Mouse (Mus musculus) induced T-regulatory cell, adult 2 months (primary cell): ENCODE measurements around the gene Poln.
A peak's percentile ranks its signal among the peaks of the same experiment; 100 is the strongest.

Source experiments
- DNase-seq: peaks from one replicate; pipeline ENCODE4 v3.0.0-alpha.2; 2012; ENCODE audit warnings: low read depth

Gene Poln

DNA sequence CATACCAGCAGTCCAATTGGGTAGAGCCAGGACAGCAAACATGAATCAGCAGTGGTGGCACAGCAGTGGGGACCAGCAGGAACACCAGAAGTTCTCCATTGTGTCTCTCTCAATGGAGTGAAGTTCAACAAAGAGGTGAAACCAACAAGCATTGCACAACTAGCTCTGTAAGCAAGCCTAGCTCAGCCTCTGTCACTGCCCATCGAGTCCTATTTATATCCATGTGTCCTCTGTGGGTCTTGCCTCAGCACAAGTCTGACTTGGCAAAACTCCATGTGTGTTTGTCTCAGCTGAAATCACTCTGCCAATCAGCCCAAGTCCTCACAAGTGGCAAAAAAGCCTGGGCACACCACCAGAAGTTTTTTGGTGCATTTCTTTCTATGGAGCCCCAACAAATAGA, 63.6 kb downstream of the Poln start:
- no peak for DNase-seq

GRCm38 (mm10) chr5:34097333-34097732, 71.9 kb downstream of the Poln start:
- peak; percentile 75 for DNase-seq

DNA sequence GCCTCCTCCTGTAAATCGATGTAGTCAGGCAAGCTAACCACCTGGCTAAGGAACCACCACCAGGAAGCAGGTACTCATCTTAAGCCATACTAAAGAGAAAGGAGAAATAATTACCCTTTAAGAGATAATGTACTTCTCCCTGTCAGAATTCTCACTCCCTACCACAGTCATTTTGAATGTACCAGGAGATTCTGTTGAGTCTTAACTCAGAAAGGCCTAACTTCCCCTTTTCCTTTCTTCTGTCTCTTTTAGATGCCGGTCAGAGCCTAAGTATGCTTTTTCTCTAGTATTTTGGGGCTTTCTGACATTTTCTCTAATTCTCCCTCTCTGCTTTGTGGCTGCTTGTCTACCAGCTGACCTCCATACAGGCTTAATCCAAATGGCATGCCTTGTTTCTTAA, 76.2 kb downstream of the Poln start:
- DNase-seq, result no peak

- no peak for DNase-seq
Measured at GRCm38 (mm10) chr5:34032520-34032919, 136.7 kb downstream of the Poln start.

DNA sequence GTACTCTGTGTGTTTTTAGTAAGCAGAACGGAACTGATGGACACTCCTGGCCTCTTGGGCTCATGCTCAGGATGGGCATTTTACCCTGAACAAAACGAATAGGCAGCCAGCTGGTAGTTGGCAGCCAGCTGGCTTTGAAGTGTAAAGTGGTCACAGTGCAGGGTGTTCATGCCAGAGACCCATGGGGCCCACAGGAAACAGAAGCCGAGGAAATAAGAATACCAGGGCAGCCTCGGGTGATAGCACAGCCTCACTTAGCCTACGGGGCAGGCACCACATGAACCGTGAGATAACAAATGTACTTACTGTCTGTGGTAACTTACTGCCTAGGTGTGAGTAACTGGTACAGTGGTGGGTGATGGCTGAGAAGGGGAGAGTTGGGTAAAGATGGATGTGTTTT, 138.2 kb downstream of the Poln start:
- no peak for DNase-seq

- DNase-seq, result no peak
Measured at GRCm38 (mm10) chr5:34030101-34030500, 139.1 kb downstream of the Poln start.

- no peak for DNase-seq
Measured at GRCm38 (mm10) chr5:34018968-34019367, 150.3 kb downstream of the Poln start.

DNA sequence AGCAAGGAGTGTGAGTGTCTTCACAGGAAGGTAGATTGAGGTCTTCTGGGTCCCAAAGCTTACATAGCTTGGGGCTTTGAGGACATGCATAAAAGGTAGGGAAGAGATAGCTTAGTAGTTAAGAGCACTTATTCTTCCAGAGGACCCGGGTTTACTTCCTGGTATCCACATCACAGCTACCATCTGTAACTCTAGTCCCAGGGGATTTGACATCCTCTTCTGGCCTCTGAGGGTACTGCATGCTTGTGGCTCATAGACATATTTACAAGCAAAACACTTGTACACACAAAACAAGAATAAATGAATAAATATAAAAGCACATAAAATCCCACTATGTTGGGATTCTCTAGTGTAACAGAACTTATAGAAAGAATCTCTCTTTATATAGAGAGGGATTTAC, 154.6 kb downstream of the Poln start:
- DNase-seq, result no peak

DNA sequence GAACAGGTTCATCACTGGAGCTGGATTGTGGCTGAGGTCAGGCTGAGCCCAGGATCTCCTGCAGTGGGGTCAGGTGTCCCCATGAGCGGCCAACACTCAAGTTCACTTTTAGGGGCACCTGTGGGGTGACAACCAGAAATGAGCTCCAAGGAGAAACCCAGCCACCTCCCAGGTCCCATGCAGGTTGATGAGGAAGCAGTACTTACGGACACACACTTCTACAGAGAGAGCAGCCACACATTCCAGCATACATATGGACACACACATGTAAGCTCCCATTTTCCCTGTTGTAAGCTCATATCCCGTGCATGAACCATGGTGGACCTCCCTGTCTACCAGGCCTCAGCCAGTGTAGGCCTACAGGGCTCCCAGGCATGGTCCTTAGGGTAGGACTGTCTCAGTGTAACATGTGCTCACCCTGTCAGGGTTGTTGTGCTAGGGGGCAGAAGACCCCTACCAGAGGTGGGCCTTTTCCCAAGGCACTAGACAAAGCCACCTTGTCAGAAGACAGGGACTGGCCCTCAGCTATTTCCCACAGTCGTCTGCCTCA, 161.8 kb downstream of the Poln start:
- DNase-seq, result no peak

DNA sequence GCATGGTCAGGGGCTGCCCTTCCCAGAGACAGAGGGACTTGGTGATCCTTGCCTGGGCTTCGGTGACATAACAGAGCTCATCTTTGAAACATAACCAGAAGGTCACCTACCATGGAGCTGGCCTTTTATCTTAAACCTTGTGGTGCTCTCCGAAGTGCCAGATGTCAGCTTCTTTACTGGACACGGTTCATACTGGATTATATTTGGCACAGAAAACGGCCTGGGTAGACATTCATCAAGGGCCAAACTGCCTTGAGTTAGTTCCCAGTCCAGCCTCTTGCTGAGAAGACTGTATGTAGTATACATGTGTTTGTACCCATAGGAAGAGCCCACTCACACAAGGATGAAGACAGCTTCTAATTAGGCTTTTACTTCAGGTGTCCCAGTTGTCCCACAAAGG, 162.4 kb downstream of the Poln start:
- DNase-seq, result no peak

- no peak for DNase-seq
Measured at GRCm38 (mm10) chr5:34004618-34005017, 164.6 kb downstream of the Poln start.

GRCm38 (mm10) chr5:34002636-34003035, 166.6 kb downstream of the Poln start:
- DNase-seq, result no peak

- DNase-seq, result no peak
Measured at GRCm38 (mm10) chr5:34001401-34001800, 167.8 kb downstream of the Poln start.

GRCm38 (mm10) chr5:34000809-34001208, 168.4 kb downstream of the Poln start:
- no peak for DNase-seq

DNA sequence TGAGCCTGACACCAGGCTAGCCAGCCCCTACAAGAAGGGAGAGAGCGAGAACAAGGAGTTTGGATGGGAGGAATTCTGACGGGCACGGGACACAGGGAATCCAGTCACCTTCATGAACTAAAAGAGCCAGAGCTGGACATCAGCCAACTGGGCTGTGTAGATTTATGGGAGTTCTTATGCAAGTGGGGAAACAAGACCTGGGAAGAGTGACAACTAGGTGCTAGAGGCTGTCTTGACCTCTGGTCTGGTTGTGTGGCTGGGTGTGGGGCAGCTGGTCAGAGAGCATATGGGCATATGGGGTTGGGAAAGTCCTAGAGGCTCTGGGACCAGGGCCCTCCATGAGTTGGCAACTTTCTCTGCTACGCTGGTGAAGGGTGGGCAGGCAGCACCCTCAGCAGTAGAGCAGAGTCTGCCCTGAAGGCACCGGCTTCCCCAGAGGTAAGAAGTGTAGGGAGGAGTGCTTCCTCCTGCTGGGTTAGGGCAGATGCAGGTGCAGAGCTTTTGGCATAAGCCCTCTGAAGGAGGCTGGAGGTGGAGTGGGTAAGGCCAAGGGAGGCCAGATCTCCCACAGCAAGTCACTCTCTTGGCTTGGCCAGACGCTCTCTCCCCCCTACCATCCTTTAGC, 169.7 kb downstream of the Poln start:
- DNase-seq, result no peak

DNA sequence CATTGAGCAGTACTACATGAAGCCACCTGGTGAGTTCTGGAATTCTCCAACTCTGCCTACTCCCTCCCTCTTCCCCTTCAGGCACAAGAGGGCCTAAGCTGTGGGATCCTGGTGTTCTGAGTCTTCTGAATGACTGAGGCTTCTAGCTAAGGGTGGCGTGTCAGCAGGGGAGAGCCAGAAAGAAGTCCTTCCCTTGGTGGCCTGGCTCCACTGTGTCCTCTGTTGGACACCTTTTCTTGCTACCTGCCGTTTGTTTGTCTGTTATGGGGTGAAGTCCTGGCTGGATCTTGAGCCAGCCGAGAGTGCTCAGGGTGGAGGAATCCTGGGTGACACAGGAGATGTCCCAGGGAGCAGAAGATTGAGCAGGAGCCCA, 170.8 kb downstream of the Poln start:
- DNase-seq, result no peak

DNA sequence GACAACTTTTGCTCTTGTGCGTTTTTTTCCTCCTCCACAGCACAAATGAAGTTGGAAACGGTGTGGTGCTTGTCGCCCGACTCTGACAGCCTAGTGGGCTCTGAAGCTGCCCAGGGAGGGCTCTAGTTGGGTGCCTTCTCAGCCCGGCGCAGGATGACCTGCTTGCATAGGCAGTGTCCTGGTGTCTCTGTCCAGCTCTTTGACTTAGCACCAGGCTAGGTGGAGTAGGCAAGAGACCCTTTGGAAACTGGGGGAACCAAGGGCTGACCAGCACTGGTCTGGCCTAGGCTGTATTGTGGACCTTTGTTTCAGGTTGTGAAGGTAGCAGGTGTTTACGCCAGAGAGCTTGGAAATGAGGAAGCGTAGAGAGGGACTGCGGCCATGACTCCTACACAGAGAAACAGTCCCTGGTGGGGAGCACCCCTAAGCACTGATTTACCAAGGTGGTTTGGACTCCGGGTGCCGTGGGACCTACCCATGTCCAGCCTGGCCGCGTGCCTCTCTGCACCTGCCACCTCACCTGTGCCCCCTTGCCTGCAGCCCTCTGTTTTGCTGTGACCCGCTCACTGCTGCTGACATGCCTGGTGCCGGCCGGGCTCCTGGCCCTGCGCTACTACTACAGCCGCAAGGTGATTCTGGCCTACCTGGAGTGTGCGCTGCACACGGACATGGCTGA, 171.3 kb downstream of the Poln start:
- DNase-seq, result no peak

GRCm38 (mm10) chr5:33997051-33997741, 172.1 kb downstream of the Poln start:
- DNase-seq, result no peak

- no peak for DNase-seq
Measured at GRCm38 (mm10) chr5:33996694-33997045, 172.6 kb downstream of the Poln start.

DNA sequence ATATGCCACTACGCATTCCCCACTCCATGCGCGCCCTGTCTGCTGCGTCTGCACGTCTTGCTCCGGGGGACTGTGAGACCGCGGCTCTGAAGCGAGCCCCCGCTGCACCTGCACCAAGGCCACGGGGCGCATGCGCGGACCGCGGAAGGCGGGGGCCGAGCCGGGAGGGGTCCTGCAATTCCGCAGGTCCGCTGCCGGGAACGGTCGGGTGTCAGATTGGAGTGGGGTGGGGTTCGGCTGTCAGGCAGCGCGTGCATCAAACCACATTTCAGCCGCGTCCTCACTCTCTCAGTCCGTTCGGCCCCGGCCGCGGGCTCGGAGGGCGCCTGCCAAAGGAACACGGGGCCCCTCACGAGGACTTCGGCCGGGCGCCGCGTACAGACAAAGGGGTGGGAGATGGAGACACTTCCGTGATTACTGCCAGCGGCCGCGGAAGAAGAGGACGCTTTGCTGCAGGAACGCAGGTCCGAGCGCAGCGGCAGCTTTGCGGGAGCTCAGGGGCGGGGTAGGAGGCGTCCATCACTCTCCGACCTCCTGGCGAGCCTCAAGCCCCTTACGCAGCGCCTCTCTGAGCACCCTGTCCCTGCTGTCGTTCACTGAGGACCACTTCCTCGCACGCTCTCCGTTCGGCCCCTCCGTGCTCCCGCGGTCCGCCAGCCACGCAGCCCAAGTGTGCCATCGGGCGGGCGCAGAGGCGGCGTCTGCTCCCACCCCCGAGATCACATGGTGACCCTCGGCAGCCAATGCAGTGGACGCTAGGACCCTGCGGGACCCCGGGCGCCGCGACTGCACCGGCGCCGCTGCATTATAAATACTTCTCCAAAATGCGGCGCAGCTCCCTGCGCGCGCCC, 173.2 kb downstream of the Poln start, which contains the start of gene Nat8l:
Gene Nat8l (plus strand): TSS at position 142 of the 851 bp plus-strand sequence.
- DNase-seq, result peak; percentile 8

DNA sequence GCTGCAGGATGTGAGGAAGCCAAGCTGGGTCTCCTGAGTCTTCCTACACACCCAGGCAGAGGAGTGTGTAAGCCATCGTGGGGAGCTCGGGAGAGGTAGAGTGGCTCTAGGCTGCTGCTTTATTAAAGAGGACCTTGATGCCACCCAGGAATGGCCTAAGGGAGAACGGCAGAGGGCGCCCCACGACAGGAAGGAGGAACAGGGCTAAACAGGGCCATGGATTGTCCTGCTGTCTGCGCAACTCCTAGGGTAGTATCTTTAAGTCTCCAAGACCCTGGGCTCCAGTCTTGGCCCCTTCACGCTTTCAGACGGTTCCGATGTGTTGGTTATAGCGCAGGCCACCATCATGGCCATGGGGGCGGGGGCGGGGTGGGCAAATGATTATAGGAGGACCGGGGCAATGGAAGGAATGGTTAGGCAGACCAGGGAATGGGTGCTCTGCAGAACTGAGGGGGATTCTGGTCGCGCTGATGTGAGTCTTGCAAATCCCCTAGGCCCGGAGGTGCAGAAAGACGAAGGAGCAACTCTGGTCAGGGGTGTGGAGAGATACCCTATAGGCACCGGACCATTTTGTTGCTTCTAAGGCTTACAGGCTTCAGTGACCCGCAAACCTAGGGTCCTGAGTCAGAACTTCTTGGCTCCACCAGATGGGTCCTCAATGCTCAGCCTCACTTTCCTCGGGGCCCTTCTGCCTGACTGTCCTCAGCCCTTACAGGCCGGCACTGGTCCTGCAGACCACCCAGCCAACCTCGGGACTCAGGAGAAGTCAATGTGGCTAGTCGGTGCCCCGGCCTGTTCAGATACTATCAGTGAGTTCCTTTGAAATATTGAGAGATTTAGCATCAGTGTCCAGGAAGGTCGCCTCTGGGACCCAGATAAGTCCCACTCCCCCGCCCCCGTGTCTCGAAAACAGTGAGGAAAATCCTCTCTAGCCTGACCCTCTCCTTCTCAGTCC, 174.3 kb downstream of the Poln start:
- peak; percentile 9 for DNase-seq
